Mouse (Mus musculus): ENCODE measurements around the gene Patj. TPM values are rescaled to one million over a fixed set of nuclear protein-coding genes. Genes with fewer than 3 reads are reported as not detected.
"Not testable (repeated sequence)": the region's sequence is repeated elsewhere in the genome, so short reads cannot be mapped to it uniquely, and the experiment has no call there.

The Patj gene
- polyA plus RNA-seq, 1 experiment from 2014 or later, result 2.8 TPM

DNA sequence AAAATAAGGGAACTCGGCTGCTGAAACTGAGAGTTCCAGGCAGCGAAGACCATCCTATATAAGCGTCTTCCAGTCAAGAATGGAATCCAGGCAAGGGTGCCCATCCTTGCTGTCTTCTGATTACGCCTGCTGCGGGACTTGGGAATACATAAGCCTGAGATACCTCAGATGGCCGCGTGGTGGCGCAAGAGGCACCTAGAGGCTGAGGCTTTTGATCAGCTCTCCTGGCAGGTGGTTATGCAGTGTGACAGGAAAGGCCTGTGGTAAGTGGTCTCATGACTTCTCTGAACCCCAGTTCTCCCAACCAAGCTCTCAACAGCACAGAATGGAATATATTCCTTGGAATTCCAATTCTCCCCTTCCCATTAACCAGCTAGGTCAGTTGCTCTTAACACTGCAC, 326.9 kb downstream of the Patj start:
- H3K9ac ChIP-seq (replicated peaks), result no peak overlapping the region
- DNase-seq, result peak; percentile 76
- ATAC-seq, result no peak
- no peak overlapping the region for H3K4me2 ChIP-seq (ENCODE audit: low read depth, low read length)
- H3K4me3 ChIP-seq (ENCODE audit: low read depth, low read length), result no peak overlapping the region
- peaks cover 4% of the 10 kb centered on the region for H3K4me1 ChIP-seq (ENCODE audit: insufficient read depth)
- no peak overlapping the region for H3K27ac ChIP-seq (ENCODE audit: low read depth)
- WGBS (ENCODE audit: insufficient replicate concordance), result 17% methylated on average over 8 of the region's 8 CpGs
- peaks cover 11% of the 10 kb centered on the region for H3K27me3 ChIP-seq (ENCODE audit: insufficient read depth, low read length)
- no peaks in the 10 kb centered on the region for H3K9me3 ChIP-seq (ENCODE audit: low read length)
- no peak for TF ChIP-seq EP300 (IDR thresholded peaks at IDR 0.05; ENCODE audit: low read depth)
- peak; percentile 83 for TF ChIP-seq CTCF (IDR thresholded peaks at IDR 0.05; ENCODE audit: low read depth)
- H3K36me3 ChIP-seq (replicated peaks; ENCODE audit: insufficient read depth, low read length), result no peaks in the 10 kb centered on the region

DNA sequence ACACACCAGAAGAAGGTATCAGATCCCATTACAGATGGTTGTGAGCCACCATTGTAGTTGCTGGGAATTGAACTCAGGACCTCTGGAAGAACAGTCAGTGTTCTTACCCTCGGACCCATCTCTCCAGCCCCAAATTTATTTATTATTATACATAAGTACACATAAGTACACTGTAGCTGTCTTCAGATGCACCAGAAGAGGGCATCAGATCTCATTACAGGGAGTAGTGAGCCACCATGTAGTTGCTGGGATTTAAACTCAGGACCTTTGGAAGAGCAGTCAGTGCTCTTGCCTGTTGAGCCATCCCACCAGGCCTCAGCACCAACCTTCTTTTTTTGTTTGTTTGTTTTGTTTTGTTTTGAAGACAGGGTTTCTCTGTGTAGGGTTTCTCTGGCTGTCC, 329.1 kb downstream of the Patj start:
- H3K4me3 ChIP-seq (ENCODE audit: low read depth, low read length); ATAC-seq; H3K27ac ChIP-seq (ENCODE audit: low read depth); H3K9me3 ChIP-seq (ENCODE audit: low read length); H3K36me3 ChIP-seq (replicated peaks; ENCODE audit: insufficient read depth, low read length); H3K4me1 ChIP-seq (ENCODE audit: insufficient read depth); H3K9ac ChIP-seq (replicated peaks); H3K4me2 ChIP-seq (ENCODE audit: low read depth, low read length); DNase-seq: not testable (repeated sequence)
- 69% methylated on average over 1 of the region's 1 CpGs for WGBS (ENCODE audit: insufficient replicate concordance)
- peaks cover 28% of the 10 kb centered on the region for H3K27me3 ChIP-seq (ENCODE audit: insufficient read depth, low read length)

- Histone ChIP-seq H3K9me3 (ENCODE audit: low read length) (no peaks in the 10 kb centered on the region), H3K4me2 (ENCODE audit: low read depth, low read length) (no peak overlapping the region), H3K27ac (ENCODE audit: low read depth) (no peak overlapping the region), H3K4me3 (ENCODE audit: low read depth, low read length) (no peak overlapping the region), H3K36me3 (replicated peaks; ENCODE audit: insufficient read depth, low read length) (no peaks in the 10 kb centered on the region), H3K27me3 (ENCODE audit: insufficient read depth, low read length) (peaks cover 28% of the 10 kb centered on the region), H3K4me1 (ENCODE audit: insufficient read depth) (peaks cover 4% of the 10 kb centered on the region), H3K9ac (replicated peaks) (no peak overlapping the region)
- DNase-seq (no peak), ATAC-seq (no peak)
- TF ChIP-seq EP300 (IDR thresholded peaks at IDR 0.05; ENCODE audit: low read depth) (no peak), CTCF (IDR thresholded peaks at IDR 0.05; ENCODE audit: low read depth) (peak; percentile 33; the same call in 1 of the 2 replicates)
- 27% methylated on average over 4 of the region's 4 CpGs for WGBS (ENCODE audit: insufficient replicate concordance)
These were observed 329.9 kb downstream of the Patj start for GRCm38 (mm10) chr4:98725439-98725838.

DNA sequence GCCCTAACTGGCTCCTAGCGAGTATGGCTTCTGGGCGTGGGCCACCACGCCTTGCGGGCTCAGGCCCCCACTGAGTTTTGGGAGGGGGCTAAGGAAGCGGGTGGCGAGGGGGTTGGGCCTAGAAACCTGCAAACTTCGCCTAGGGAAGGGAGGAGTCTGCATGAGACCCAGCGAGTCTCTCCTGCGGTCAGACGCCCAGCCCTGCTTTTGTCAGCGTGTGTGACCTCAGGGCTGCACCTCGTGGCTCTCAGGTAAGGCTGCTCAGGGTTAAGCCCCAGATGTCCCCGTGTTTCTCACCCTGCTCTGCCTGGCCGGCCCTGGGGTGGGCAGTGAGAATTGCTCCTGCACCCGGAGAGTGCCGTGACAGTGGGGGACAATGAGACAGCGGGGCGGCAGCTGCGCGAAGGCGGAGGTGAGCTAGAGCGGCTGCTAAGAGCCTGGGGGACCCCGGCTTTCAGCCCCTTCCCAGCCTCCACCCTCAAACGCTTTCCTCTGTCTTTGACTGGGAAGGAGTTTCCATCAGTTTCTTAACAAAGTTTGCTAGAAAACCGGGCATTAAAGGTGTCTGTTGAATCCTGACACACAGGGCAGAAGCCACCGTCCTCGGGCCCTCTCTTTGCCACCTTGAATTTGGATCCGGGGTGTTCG, 331.1 kb downstream of the Patj start, which contains the start of gene L1td1:
Gene L1td1, plus strand, starts transcription at position 145 of the 648 bp plus-strand sequence.
- peak within 1 kb of the TSS; percentile 56 for H3K4me2 ChIP-seq (ENCODE audit: low read depth, low read length)
- peaks cover 4% of the 10 kb centered on the region for H3K4me1 ChIP-seq (ENCODE audit: insufficient read depth)
- H3K36me3 ChIP-seq (replicated peaks; ENCODE audit: insufficient read depth, low read length), result no peaks in the 10 kb centered on the region
- no peak within 1 kb of the TSS for H3K27ac ChIP-seq (ENCODE audit: low read depth)
- WGBS (ENCODE audit: insufficient replicate concordance), result 6% methylated on average over 29 of the region's 29 CpGs
- DNase-seq (peak; percentile 18), ATAC-seq (no peak)
- H3K9me3 ChIP-seq (ENCODE audit: low read length), result no peaks in the 10 kb centered on the region
- H3K9ac ChIP-seq (replicated peaks), result no peak within 1 kb of the TSS
- H3K27me3 ChIP-seq (ENCODE audit: insufficient read depth, low read length), result peaks cover 28% of the 10 kb centered on the region
- no peak for TF ChIP-seq CTCF (IDR thresholded peaks at IDR 0.05; ENCODE audit: low read depth)
- H3K4me3 ChIP-seq (ENCODE audit: low read depth, low read length), result peak within 1 kb of the TSS; percentile 22

DNA sequence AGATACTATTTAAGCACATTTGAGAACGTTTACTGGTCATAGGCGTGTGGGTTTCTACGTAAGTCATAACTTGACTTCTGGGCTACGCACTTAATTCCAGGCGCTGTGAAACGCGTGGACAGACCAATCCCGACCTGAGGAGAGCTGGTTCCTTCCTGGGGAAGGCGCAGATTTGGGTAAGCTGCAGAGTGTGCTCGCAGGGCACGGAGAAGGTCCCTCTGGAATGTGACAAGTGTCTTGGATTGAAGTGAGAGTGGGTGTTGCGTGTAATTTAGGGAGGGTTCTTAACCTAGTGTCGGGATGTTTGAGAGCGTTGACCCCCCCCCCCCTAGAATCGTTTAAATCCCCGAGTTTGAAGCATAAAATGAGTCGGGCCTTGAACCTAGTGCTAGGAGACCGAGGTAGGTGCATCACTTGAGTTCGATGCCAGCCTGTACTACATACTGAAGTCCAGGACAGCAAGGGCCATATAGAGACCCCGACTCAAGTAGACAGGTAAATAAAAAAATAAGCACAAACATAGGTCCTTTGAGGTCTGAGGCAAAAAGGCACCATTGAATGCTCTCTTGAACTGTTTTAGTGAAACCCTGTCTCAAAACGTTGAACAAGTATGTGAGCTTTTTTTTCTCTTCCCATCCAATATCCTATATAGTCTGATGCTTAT, 331.8 kb downstream of the Patj start:
- Histone ChIP-seq H3K27me3 (ENCODE audit: insufficient read depth, low read length) (peaks cover 28% of the 10 kb centered on the region), H3K9ac (replicated peaks) (no peak overlapping the region), H3K27ac (ENCODE audit: low read depth) (no peak overlapping the region), H3K4me1 (ENCODE audit: insufficient read depth) (peaks cover 4% of the 10 kb centered on the region), H3K36me3 (replicated peaks; ENCODE audit: insufficient read depth, low read length) (no peaks in the 10 kb centered on the region), H3K9me3 (ENCODE audit: low read length) (no peaks in the 10 kb centered on the region), H3K4me3 (ENCODE audit: low read depth, low read length) (peak overlapping the region; percentile 22; the same call in 1 of the 2 replicates), H3K4me2 (ENCODE audit: low read depth, low read length) (peak overlapping the region; percentile 56)
- ATAC-seq, result no peak
- no peak for DNase-seq
- no peak for TF ChIP-seq EP300 (IDR thresholded peaks at IDR 0.05; ENCODE audit: low read depth)
- TF ChIP-seq CTCF (IDR thresholded peaks at IDR 0.05; ENCODE audit: low read depth), result no peak
- WGBS (ENCODE audit: insufficient replicate concordance), result 5% methylated on average over 21 of the region's 21 CpGs

GRCm38 (mm10) chr4:98727959-98728347, 332.4 kb downstream of the Patj start:
- peak overlapping the region; percentile 32; the same call in 1 of the 2 replicates for H3K4me2 ChIP-seq (ENCODE audit: low read depth, low read length)
- H3K9me3 ChIP-seq (ENCODE audit: low read length), result no peaks in the 10 kb centered on the region
- peaks cover 28% of the 10 kb centered on the region for H3K27me3 ChIP-seq (ENCODE audit: insufficient read depth, low read length)
- H3K27ac ChIP-seq (ENCODE audit: low read depth), result no peak overlapping the region
- no peak for ATAC-seq
- TF ChIP-seq EP300 (IDR thresholded peaks at IDR 0.05; ENCODE audit: low read depth) (no peak), CTCF (IDR thresholded peaks at IDR 0.05; ENCODE audit: low read depth) (no peak)
- H3K36me3 ChIP-seq (replicated peaks; ENCODE audit: insufficient read depth, low read length), result no peaks in the 10 kb centered on the region
- H3K9ac ChIP-seq (replicated peaks), result no peak overlapping the region
- DNase-seq, result no peak
- peak overlapping the region; percentile 22; the same call in 1 of the 2 replicates for H3K4me3 ChIP-seq (ENCODE audit: low read depth, low read length)
- 7% methylated on average over 10 of the region's 10 CpGs for WGBS (ENCODE audit: insufficient replicate concordance)
- peaks cover 4% of the 10 kb centered on the region for H3K4me1 ChIP-seq (ENCODE audit: insufficient read depth)

Measured in liver, postnatal 0 days (tissue).